Mouse (Mus musculus) layer of hippocampus, postnatal 14 days (tissue): ENCODE data around the gene Acbd6. TPM values are rescaled to one million over a fixed set of nuclear protein-coding genes. Genes with fewer than 3 reads are reported as not detected.
A peak's percentile ranks its signal among the peaks of the same experiment; 100 is the strongest.

ENCODE experiments used
- DNase-seq, 2 experiments: peaks; one replicate each; pipeline ENCODE4 v3.0.0; 2021 to 2022; ENCODE audit warnings: low spot score in 2 of 2, mixed read lengths in 1 of 2
- total RNA-seq, 2 experiments: library from RNA; stranded (reverse); gene quantifications; 2 replicates each; pipeline ENCODE4 v1.2.3; 2021

Acbd6 gene
- total RNA-seq, 2 experiments from 2014 or later = 92.0 to 92.7 TPM

DNA sequence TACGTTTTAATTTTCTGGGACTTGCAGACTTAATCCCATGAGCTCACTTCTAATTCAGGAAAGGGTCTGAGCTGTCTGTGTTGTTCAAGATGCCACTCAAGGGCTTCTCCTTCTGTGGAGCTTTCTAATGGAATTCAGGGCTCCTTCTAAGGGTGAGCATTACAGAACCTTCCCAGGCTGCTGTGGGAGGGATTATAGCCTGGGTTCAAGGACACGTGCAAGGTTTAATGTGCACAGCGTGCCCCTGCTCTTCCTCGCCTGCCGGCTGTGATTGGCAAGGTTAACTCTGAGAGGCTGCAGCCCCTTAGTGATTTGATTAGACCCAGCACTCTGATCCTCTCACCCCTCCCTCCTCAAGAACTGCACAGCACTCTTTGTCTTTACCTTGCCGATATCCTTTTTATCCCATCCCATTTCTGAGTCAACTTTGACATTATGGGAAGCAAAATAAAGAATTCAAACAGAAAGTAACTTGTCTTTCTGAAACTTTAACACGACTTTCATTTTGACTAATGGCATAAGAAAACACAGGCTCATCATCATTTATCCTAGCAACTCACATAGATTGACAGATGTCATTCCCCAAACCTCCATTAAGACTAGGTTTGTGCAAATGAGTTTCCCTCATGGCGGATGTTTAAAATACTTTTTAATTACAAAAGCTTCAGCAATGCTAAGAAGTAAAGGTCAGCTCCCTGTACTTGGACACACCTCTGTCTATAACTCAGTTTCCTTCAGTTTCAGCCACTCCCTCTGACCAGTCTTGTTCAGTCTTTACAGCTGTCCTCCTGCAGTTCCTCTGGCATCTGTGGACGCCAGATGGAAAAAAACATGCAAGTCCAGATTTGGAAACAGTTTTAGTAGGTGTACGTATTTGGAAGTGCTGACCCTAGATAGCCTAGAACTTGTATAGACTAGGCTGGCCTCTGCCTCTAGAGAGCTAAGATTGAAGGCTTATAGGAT is 88.7 kb downstream of the Acbd6 start:
- no peak for DNase-seq

GRCm38 (mm10) chr1:155650121-155650846 is 92.4 kb downstream of the Acbd6 start:
- no peak for DNase-seq

- DNase-seq = no peak
Observed at GRCm38 (mm10) chr1:155654961-155655360, 97.0 kb downstream of the Acbd6 start.

- no peak for DNase-seq
Observed at GRCm38 (mm10) chr1:155656321-155656720, 98.4 kb downstream of the Acbd6 start.

DNA sequence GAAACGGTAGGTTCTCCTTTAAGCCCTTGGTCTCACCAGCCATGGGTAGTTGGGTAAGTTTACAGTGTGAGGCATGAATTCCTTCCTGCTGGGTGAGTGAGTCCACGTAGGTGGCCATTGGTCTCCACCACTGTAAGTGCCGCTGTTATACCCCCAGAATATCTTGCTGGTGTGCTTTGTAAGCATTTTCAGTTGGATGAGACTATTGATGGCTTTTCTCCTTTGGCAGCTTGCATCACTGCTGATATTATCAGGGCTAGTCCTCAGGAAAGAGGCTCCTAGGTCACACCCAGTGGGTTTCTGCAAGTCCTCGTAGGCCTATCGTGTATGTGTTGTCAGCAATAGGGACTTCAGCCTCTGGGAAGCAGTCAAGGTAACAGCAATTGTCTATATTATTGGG is 106.1 kb downstream of the Acbd6 start:
- DNase-seq = no peak

DNA sequence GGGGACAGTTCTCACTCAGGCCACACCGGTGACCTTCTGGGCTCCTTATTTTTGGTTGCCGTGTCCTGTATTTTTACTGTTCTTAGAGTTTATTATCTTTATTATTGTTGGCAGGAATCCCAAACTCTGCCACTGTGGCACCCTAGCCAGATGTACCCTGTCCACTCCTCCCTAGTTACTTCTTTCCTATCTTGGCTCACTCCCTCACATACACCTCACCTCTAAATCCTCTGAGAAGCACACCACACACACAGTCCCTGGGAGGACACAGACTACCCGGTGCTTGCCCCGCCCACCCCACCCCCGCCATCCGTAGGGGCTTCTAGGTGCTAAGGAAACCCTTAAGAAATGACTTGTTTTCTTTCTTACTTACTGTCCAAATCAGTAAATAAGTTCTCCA is 117.7 kb downstream of the Acbd6 start:
- no peak for DNase-seq

DNA sequence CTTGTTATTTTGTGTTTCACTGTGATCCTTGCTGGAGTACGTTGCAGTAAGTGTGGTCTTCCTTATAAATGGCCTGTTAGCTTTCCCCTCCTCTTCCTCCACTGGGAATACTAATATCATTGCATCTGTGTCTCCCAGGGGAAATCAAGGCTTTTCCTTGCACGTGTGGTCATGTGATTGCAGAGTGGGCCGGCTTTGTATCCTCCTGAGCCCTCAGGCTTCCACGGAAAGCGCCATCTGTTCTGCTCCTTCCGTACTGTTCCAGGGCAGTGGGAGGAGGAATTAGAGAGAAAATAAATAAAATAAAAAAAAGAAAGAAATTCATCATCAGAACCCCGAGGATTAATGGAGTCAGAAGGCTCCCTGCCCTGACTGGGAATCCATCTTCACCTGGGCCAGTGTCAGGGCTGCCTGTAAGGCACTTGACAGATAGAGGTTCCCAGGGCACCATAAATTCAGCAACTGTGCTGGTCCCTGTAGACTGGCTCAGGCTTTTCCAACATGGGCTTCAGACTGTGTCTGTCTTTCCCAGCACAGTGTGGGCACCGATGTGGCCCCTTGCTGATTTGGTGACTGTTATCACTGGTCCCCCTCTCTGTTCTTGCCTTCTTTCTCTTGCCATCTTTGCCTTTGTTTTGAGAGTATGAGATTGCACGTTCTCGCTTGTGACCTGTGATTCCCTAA is 123.3 kb downstream of the Acbd6 start:
- no peak for DNase-seq

- DNase-seq = no peak
Observed at GRCm38 (mm10) chr1:155686816-155687215, 128.9 kb downstream of the Acbd6 start.

DNA sequence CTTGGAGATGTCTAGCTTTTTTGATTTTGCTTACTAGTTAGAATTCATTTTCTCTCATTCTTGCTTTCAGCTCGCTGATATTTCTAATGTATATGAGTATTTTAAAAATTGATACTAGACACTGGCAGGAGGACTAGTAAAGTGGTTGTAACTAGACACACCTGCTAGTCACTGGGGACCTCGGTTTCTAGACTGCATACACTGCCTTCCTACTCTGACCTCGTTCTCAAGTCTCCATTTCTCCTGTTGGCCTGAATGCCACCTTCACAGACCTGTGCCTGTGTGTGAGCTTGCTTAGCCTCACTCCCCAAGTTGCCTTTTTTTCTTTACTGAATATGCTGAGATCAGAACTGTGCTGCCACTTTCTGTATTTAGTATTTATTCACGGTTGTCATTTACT is 131.2 kb downstream of the Acbd6 start:
- DNase-seq = no peak

DNA sequence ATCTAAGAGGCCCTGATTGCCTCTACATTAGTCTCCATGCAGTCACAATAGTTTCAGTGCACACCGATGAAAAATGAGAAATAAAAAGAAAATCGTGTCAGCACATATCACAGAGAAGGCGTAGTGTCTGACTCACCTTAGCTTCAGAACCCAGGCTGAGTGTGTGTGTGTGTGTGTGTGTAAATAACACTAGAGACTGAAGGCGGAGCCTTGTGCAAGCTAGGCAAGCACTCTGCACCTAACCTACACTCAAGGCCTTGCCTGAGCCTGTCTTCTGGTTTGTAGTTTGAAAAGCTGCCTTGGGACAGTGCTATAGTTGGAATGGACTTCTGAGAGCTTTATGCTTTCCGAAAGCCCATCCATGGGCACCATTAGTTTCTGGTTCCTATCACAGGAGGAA is 131.6 kb downstream of the Acbd6 start:
- no peak for DNase-seq

DNA sequence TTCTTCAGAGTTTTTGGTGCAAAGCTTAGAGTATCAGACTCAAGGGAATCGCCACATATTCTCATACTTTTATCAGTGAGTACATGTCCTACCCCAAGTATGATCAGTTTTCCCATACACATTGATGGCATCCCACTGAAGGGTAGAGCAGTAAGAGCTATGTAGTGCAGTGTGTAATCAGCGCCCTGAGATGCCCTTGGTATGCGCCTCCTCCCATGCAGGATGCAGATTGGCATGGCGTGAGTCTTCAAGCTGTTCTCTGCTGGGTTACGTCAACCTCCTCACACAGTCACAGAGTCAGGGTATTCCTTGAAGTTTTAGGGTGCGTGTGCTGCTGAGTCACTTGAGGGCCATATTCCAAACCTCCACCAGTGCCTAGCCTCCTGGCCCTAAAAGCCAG is 134.3 kb downstream of the Acbd6 start:
- DNase-seq = no peak

DNA sequence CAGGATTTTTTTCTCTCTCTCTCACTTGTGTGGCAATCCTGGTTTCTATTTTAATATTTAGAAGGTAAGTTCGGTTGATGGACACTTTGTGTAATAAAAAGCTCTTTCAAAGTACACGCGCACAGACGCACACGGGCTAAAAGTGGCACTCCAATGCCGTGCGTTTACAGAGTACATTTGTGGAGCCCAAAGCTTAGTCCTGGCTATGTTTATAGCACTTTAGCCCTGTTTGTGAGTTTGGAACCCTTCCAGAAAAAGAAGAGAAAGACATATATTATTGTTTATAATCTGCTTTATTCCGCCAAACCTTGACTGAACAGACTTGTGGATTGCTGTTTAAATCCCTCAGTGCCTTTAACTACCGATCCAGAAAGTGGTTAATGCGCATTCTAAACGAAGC is 135.1 kb downstream of the Acbd6 start:
- no peak for DNase-seq

DNA sequence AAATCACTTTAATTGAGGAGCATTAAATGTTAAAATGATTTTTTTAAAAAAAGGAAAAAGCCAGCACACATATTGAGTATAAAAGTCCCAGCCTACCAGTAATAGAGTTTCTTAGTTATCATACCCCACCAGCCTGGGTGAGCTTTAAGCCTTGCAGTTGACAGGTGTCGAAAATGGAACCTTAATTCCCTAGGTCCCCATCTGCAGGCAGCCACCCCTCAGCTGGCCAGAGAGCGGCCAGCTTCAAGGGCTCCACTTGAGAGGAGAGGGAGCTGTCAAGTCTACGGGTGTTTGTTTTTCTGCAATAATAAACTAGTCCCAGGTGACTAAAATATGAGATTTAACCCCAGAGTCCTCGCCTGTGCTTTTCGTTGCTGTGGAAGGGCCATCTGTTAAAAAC is 135.5 kb downstream of the Acbd6 start:
- no peak for DNase-seq

DNA sequence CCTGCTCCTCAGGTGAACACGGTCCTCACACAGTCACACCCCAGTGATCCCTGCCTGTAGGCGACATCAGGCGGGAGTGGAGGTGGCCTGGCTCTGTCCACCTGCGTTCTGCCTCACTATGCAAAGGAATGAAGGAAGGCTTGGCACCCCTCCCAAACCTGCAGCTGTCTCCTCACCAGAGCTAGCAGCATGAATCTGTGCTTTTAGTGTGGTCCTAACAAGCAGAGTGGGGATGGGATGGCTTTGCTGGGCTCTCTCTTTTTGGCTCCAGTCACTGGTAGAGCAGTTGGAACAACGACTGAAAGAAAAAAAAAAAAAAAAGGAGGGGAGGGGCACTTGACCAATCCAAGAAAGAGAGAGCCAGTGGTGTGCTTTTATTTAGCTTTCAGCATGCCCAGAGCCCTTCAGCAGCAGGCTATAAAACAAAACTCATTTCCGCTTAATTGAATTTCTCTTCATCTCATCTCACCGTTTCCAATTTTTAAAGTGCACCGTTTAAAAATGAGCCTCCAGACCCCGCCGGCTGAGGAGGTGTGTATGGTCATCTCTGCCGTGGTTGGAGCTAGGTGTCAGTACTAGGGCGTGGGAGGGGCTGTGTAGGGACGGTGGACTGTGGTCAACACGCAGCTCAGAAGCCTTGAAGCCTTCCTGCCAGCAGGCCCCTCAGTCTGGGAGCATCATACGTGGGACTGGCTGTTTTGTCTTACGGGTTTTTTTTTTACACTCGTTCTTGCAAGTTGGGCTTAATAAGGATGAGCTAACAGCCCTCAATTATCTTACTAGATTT is 140.6 kb downstream of the Acbd6 start:
- peak in 1 of 2 experiments; percentile 48 for DNase-seq

- DNase-seq = peak in 1 of 2 experiments; percentile 52
Observed at GRCm38 (mm10) chr1:155700886-155701285, 143.0 kb downstream of the Acbd6 start.

DNA sequence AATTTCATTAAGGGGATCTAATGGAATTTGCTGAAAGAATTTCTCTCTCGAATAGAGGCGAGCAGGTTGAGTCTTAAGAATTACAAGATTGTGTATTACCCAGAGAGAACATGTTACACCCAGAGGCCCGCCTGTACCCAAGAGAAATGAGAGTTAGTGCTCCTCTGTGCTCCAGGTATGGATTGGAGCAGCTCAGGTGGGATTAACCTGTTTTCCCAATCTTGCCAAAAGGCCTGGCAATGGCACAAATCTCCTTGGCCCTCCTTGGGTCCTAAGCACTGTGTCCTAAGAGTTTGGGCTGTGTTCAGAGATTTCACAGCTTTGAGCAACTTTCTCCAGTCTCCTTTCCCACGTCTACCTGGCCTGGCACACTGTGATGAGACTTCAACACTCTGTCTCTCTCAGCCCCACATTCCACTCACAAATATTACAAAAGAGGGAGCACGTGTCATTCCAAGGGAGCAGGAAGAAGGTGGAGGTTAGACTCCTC is 145.3 kb downstream of the Acbd6 start:
- no peak for DNase-seq

GRCm38 (mm10) chr1:155704182-155704581 is 146.3 kb downstream of the Acbd6 start:
- DNase-seq = no peak

DNA sequence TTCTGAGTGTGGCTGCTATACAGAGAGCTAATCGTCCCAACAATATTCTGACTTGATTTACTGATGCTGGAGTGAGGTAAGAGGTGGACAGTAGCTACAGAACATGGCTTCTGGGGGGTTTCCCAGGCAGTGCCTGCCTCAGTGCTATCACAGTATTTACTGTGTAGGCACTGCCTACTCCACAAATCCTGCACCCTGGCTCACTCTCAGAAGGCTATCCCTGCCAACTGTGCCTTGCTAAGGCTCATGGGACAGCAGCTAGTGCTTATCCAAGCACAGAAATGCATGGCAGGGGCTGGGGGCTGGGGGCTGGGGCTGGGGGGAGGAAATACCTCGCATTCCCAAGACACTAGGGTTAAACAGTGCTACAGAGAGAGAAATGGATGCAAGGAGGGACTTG is 155.4 kb downstream of the Acbd6 start:
- DNase-seq = peak in 1 of 2 experiments; percentile 65

DNA sequence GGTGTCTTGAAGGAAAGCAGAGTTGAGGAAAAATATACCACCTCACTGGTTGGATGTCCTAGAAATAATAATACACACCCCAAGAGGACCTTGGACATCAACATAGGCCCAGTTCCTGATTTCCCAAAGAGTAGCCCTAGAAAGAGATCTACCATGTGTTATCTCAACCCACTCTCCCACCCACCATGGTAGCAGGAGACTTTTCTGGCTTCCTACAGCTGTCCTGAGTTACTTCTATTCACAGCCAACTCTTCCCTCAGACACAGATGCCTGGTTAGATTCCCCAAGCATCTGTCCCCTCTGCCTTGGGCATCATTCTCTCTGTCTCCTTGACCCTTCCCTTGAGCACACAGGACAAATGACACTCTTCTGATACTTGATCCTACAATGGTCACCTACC is 157.4 kb downstream of the Acbd6 start:
- DNase-seq = no peak

GRCm38 (mm10) chr1:155717301-155717700 is 159.4 kb downstream of the Acbd6 start:
- no peak for DNase-seq

DNA sequence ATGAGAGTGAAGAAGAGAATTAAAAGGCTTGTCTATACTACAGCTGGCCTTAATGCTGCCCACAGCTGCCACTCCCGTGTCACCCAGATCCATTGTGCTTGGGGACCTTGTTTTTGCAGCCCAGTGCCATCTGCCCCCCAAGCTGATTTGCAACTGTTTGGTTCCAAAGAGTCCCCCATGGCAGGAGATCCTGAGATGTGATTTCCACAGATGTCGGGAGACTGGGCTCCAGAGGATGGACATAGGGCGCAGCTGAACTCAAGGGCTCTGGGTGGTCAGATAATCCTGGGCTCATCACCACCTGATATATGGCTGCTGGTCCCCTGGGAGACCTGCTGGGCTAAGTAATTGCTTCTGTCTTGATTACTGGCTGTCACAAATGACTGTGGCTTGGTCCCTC is 160.9 kb downstream of the Acbd6 start:
- DNase-seq = no peak
